26 mouse cellular contexts compared by ENCODE assay signal in genomic region chr14:120960551-120960950, GRCm38 (mm10). TPM values are rescaled to one million over a fixed set of nuclear protein-coding genes. Genes with fewer than 3 reads are reported as not detected.
DNase-seq lines count a peak whose midpoint lies in the region; ATAC-seq and TF ChIP-seq lines count a peak whose summit lies in the region.
"Had no signal": no experiment of that assay in that cellular context is flagged by ENCODE, and none has a peak within 500 bp of the region (broad histone marks: within the 10 kb centered on the region; RNA-seq: fewer than 3 reads in every experiment).

No protein-coding gene starts in this region.

- ATAC-seq in forebrain, embryonic 11.5 days (replicated peaks; ENCODE audit: low FRiP score), result peak; percentile 22; the same call in 1 of the 2 replicates
- ATAC-seq in forebrain, embryonic 14.5 days, result no peak
- ATAC-seq in midbrain, embryonic 15.5 days (replicated peaks), result no peak
- no peak for ATAC-seq in midbrain, postnatal 0 days (ENCODE audit: low FRiP score)
- ATAC-seq in heart, embryonic 12.5 days (ENCODE audit: insufficient number of reproducible peaks, low FRiP score), result no peak
- ATAC-seq: inflammation-experienced regulatory T-cells, adult 6 months; Patski had no signal

- DNase-seq in forebrain, embryonic 11.5 days (ENCODE audit: low spot score), result no peak
- no peak for DNase-seq in forebrain, embryonic 14.5 days (ENCODE audit: low spot score)
- no peak for DNase-seq in left cerebral cortex, adult 2 months (ENCODE audit: extremely low spot score in 1 of 2, low spot score in 2 of 2)
- no peak for DNase-seq in left cerebral cortex, postnatal 36 days (ENCODE audit: low spot score in 2 of 2)
- DNase-seq in midbrain, postnatal 0 days (ENCODE audit: low spot score), result no peak
- no peak for DNase-seq in gastrocnemius, postnatal 4 days (ENCODE audit: low spot score in 2 of 2)
- DNase-seq: adrenal gland, postnatal 25 days; cerebellum, adult 18-20 months; cerebellum, postnatal 10 days; gastrocnemius, postnatal 36 days; heart, adult 2 months; heart, postnatal 10 days; kidney, adult 2 months; kidney, postnatal 4 days; lung, postnatal 4 days; spleen, adult 18-20 months; thymus, postnatal 14 days had no signal

- no peak overlapping the region for H3K9ac ChIP-seq in forebrain, embryonic 11.5 days (ENCODE audit: low read length)
- no peak overlapping the region for H3K9ac ChIP-seq in forebrain, embryonic 14.5 days (ENCODE audit: low read length)
- no peak overlapping the region for H3K9ac ChIP-seq in midbrain, embryonic 15.5 days
- H3K9ac ChIP-seq in midbrain, postnatal 0 days (replicated peaks; ENCODE audit: low read length, poor library complexity, severe bottlenecking), result no peak overlapping the region
- no peak overlapping the region for H3K9ac ChIP-seq in heart, embryonic 12.5 days
- H3K9ac ChIP-seq: heart, embryonic 13.5 days; hindbrain, embryonic 14.5 days; limb, embryonic 13.5 days had no signal

- H3K9me3 ChIP-seq in forebrain, embryonic 11.5 days (ENCODE audit: control insufficient read depth, low read length), result no peaks in the 10 kb centered on the region
- no peaks in the 10 kb centered on the region for H3K9me3 ChIP-seq in forebrain, embryonic 14.5 days (replicated peaks; ENCODE audit: control insufficient read depth, low read length)
- no peaks in the 10 kb centered on the region for H3K9me3 ChIP-seq in midbrain, embryonic 15.5 days
- H3K9me3 ChIP-seq in midbrain, postnatal 0 days (ENCODE audit: low read length), result no peaks in the 10 kb centered on the region
- H3K9me3 ChIP-seq in heart, embryonic 12.5 days (replicated peaks), result no peaks in the 10 kb centered on the region
- H3K9me3 ChIP-seq: heart, embryonic 13.5 days; limb, embryonic 13.5 days had no signal

- H3K27me3 ChIP-seq in forebrain, embryonic 11.5 days (ENCODE audit: control insufficient read depth, insufficient read depth, low read length), result no peaks in the 10 kb centered on the region
- H3K27me3 ChIP-seq in forebrain, embryonic 14.5 days (replicated peaks; ENCODE audit: control insufficient read depth, insufficient read depth, low read length), result no peaks in the 10 kb centered on the region
- H3K27me3 ChIP-seq in midbrain, embryonic 15.5 days (replicated peaks), result no peaks in the 10 kb centered on the region
- H3K27me3 ChIP-seq in midbrain, postnatal 0 days (ENCODE audit: insufficient read depth, low read length), result no peaks in the 10 kb centered on the region
- H3K27me3 ChIP-seq in heart, embryonic 12.5 days (replicated peaks), result no peaks in the 10 kb centered on the region
- H3K27me3 ChIP-seq: heart, embryonic 13.5 days; limb, embryonic 13.5 days; Patski had no signal

- H3K36me3 ChIP-seq in forebrain, embryonic 11.5 days (ENCODE audit: control insufficient read depth, insufficient read depth, low read length), result no peaks in the 10 kb centered on the region
- no peaks in the 10 kb centered on the region for H3K36me3 ChIP-seq in forebrain, embryonic 14.5 days (ENCODE audit: control insufficient read depth, insufficient read depth, low read length)
- H3K36me3 ChIP-seq in midbrain, embryonic 15.5 days (replicated peaks), result no peaks in the 10 kb centered on the region
- H3K36me3 ChIP-seq in midbrain, postnatal 0 days (ENCODE audit: insufficient read depth, low read length), result no peaks in the 10 kb centered on the region
- no peaks in the 10 kb centered on the region for H3K36me3 ChIP-seq in heart, embryonic 12.5 days
- H3K36me3 ChIP-seq: heart, embryonic 13.5 days; limb, embryonic 13.5 days had no signal

- intact Hi-C loops in left cerebral cortex, adult 2 months (cut with DNase I), result no loop called here
- intact Hi-C loops in left cerebral cortex, postnatal 36 days (cut with DNase I), result loop anchor here (10.0 kb wide), 1 partner anchor 126 kb away; no protein-coding TSS in a partner anchor

- H3K4me2 ChIP-seq in forebrain, embryonic 11.5 days (ENCODE audit: low read depth, low read length, severe bottlenecking), result no peak overlapping the region
- no peak overlapping the region for H3K4me2 ChIP-seq in forebrain, embryonic 14.5 days (ENCODE audit: low read length)
- no peak overlapping the region for H3K4me2 ChIP-seq in midbrain, embryonic 15.5 days
- no peak overlapping the region for H3K4me2 ChIP-seq in midbrain, postnatal 0 days (ENCODE audit: low read depth, low read length, poor library complexity, severe bottlenecking)
- H3K4me2 ChIP-seq in heart, embryonic 12.5 days, result no peak overlapping the region
- H3K4me2 ChIP-seq: heart, embryonic 13.5 days; hindbrain, embryonic 14.5 days; limb, embryonic 13.5 days; liver, embryonic 11.5 days had no signal

- H3K4me3 ChIP-seq in forebrain, embryonic 11.5 days (ENCODE audit: low read depth, low read length), result no peak overlapping the region
- H3K4me3 ChIP-seq in forebrain, embryonic 14.5 days (ENCODE audit: low read depth, low read length), result no peak overlapping the region
- H3K4me3 ChIP-seq in left cerebral cortex, adult 2 months, result no peak overlapping the region
- no peak overlapping the region for H3K4me3 ChIP-seq in midbrain, embryonic 15.5 days
- H3K4me3 ChIP-seq in midbrain, postnatal 0 days (ENCODE audit: low read depth, low read length), result no peak overlapping the region
- H3K4me3 ChIP-seq in heart, embryonic 12.5 days, result no peak overlapping the region
- H3K4me3 ChIP-seq: heart, adult 2 months; heart, embryonic 13.5 days; limb, embryonic 13.5 days had no signal

- WGBS in forebrain, embryonic 11.5 days, result 51% methylated on average over 8 of the region's 8 CpGs
- 43% methylated on average over 8 of the region's 8 CpGs for WGBS in forebrain, embryonic 14.5 days
- 58% methylated on average over 8 of the region's 8 CpGs for WGBS in midbrain, embryonic 15.5 days
- WGBS in midbrain, postnatal 0 days, result 55% methylated on average over 8 of the region's 8 CpGs
- WGBS in heart, embryonic 12.5 days, result 53% methylated on average over 6 of the region's 8 CpGs

- no peak for TF ChIP-seq CTCF in left cerebral cortex, adult 2 months (IDR thresholded peaks at IDR 0.05)
- no peak for TF ChIP-seq CTCF in midbrain, postnatal 0 days (IDR thresholded peaks at IDR 0.05)

- no peak overlapping the region for H3K27ac ChIP-seq in forebrain, embryonic 11.5 days (ENCODE audit: low read depth, low read length)
- no peak overlapping the region for H3K27ac ChIP-seq in forebrain, embryonic 14.5 days (ENCODE audit: low read depth, low read length)
- H3K27ac ChIP-seq in left cerebral cortex, adult 2 months, result peak overlapping the region; percentile 56
- H3K27ac ChIP-seq in midbrain, embryonic 15.5 days, result peak overlapping the region; percentile 60; the same call in 1 of the 2 replicates
- no peak overlapping the region for H3K27ac ChIP-seq in midbrain, postnatal 0 days (ENCODE audit: low read depth, low read length)
- H3K27ac ChIP-seq in heart, embryonic 12.5 days (ENCODE audit: poor library complexity, severe bottlenecking), result no peak overlapping the region
- H3K27ac ChIP-seq: heart, adult 2 months; heart, embryonic 13.5 days; kidney, postnatal 0 days; limb, embryonic 13.5 days had no signal

- H3K4me1 ChIP-seq in forebrain, embryonic 11.5 days (replicated peaks; ENCODE audit: control insufficient read depth, insufficient read depth, low read length), result no peaks in the 10 kb centered on the region; the same call in 1 of the 2 replicates
- no peaks in the 10 kb centered on the region for H3K4me1 ChIP-seq in forebrain, embryonic 14.5 days (ENCODE audit: control insufficient read depth, insufficient read depth, low read length)
- H3K4me1 ChIP-seq in midbrain, embryonic 15.5 days, result peaks cover 5% of the 10 kb centered on the region
- no peaks in the 10 kb centered on the region; the same call in 1 of the 2 replicates for H3K4me1 ChIP-seq in midbrain, postnatal 0 days (ENCODE audit: insufficient read depth, low read length)
- H3K4me1 ChIP-seq in heart, embryonic 12.5 days (replicated peaks), result no peaks in the 10 kb centered on the region
- H3K4me1 ChIP-seq: heart, embryonic 13.5 days had no signal

RNA-seq across cellular contexts. Expression of gene Ipo5, which starts 49.5 kb away (rescaled TPM):
- 181 and 183 TPM in 2 replicates for polyA plus RNA-seq in forebrain, embryonic 11.5 days (2014; fragmentation: Nextera tagmentation; extraction: Ambion mirVana)
- polyA plus RNA-seq in forebrain, embryonic 14.5 days (2014; fragmentation: Nextera tagmentation; extraction: Ambion mirVana), result 94.2 and 97.2 TPM in 2 replicates
- 100 to 1,000 TPM; 103 to 112 TPM for total RNA-seq in left cerebral cortex, adult 2 months (2021)
- total RNA-seq in left cerebral cortex, postnatal 36 days (2021), result 100 to 1,000 TPM; 107 to 110 TPM
- polyA plus RNA-seq in midbrain, embryonic 15.5 days (2015; fragmentation: Nextera tagmentation; extraction: Ambion mirVana), result 57.5 and 58.2 TPM in 2 replicates
- 65.4 and 82.6 TPM in 2 replicates for total RNA-seq in midbrain, postnatal 0 days (2014; rRNA removed)
- polyA plus RNA-seq in midbrain, postnatal 0 days (2015; fragmentation: Nextera tagmentation; extraction: Ambion mirVana), result 43.0 and 46.5 TPM in 2 replicates
- 98.8 and 103 TPM in 2 replicates for polyA plus RNA-seq in heart, embryonic 12.5 days (2016; fragmentation: Nextera tagmentation; extraction: Ambion mirVana)
- 100 to 1,000 TPM; 111 to 112 TPM for total RNA-seq in gastrocnemius, postnatal 4 days (2021)

Comparison
In these comparisons a context has a peak if more than half of its experiments do, and no peak if none do; other contexts are left out.
1. H3K27ac ChIP-seq: peak in left cerebral cortex, adult 2 months (single experiment) and midbrain, embryonic 15.5 days (single experiment); none in forebrain, embryonic 11.5 days (single experiment), forebrain, embryonic 14.5 days (single experiment), midbrain, postnatal 0 days (single experiment) and heart, embryonic 12.5 days (single experiment).